Mouse (Mus musculus) embryonic fibroblast, embryonic 13.5 days (primary cell): Measurements from ENCODE around the gene Ssr1. TPM values are rescaled to one million over a fixed set of nuclear protein-coding genes. Genes with fewer than 3 reads are reported as not detected.

Experiments used
- H3K27ac ChIP-seq: 2 replicates; pipeline ENCODE4 v1.5.1; 2012; ENCODE audit warnings: low read length, control low read depth, inconsistent platforms; ENCODE audit not compliant: insufficient read depth
- H3K4me1 ChIP-seq: 2 replicates; pipeline ENCODE4 v1.6.1; 2011; ENCODE audit warnings: low read length; ENCODE audit not compliant: control insufficient read depth, insufficient read depth
- H3K4me3 ChIP-seq: 2 replicates; pipeline ENCODE4 v1.5.1; 2011; ENCODE audit warnings: mild to moderate bottlenecking, control low read depth, low read length; ENCODE audit not compliant: insufficient read depth
- CTCF ChIP-seq: IDR thresholded peaks from 2 replicates; pipeline ENCODE4 v1.5.1; 2011; ENCODE audit warnings: mild to moderate bottlenecking, control low read depth, low read length, moderate library complexity, borderline replicate concordance; ENCODE audit not compliant: insufficient read depth
- POLR2A ChIP-seq: IDR thresholded peaks from 2 replicates; pipeline ENCODE4 v1.6.1; 2011; ENCODE audit warnings: low read depth, mild to moderate bottlenecking, control low read depth, low read length, moderate library complexity
- polyA plus RNA-seq: library from polyadenylated mRNA; stranded (reverse); fragments of >200 nt; gene quantifications from 2 replicates; pipeline ENCODE4 v1.2.4, GENCODE M21; 2011; ENCODE audit warnings: low read depth; ENCODE audit not compliant: missing spikeins, insufficient read length

Gene Ssr1
- polyA plus RNA-seq, 1 experiment: 311 TPM

DNA sequence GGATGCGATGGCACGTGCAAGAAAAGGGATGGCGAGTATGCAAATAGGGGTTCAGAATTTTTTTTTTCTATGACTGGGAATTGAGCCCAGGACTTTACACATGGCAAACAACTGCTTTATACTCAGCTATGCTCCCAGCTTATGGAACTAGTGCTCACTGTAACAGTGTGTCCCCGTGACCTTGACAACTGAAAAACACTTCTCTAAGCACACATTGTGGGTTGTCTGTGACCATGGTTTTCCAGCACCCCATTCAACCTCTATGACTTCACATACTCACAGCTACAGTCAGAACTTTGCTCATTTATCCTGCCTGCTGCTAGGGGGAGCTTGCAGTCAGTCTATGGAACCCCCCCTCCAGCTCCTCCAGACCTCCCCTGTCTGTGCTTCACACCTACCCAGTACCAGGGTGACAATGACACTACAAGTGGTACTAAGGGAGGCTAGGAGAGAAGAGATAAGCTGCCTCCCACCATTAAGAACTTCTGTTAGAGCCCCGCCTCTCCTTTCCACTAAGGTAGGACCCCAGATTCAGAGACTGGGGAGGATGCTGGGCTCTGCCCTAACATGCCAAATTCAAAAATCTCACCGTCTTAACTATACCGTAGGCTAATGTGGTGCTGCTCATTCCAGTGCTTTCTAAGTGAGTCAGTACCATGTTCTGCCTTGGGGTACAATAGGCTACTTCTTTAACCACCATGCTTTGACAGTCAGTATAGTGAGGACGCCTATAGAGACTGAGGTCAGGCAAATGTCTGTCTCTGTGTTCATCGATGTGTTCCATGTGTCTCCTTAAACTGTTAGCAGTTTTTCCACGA, 70.2 kb downstream of the Ssr1 start:
- H3K27ac ChIP-seq: no peak overlapping the region
- no peaks in the 10 kb centered on the region for H3K4me1 ChIP-seq
- H3K4me3 ChIP-seq: no peak overlapping the region
- TF ChIP-seq CTCF (no peak), POLR2A (no peak)

DNA sequence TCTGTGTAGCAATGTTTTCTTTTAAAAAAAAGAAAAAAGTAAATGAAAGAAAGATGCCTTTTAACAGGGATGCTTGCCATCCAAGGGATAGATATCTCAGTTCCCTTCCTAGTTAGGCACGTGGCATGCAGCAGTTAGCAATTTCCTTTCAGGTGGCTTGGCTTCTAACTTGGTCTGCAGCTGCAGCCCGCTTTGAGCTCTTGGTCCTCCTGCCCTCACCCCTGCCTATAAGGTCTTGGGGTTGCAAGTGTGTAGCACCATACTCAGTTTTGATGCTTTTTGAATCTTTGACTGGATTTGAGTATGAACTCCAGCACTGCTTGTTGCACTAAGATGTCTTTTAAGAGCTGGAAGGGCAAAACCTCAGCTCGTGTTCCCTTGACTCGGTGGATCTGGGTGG, 70.9 kb downstream of the Ssr1 start:
- TF ChIP-seq POLR2A (no peak), CTCF (no peak)
- H3K27ac ChIP-seq: no peak overlapping the region
- H3K4me3 ChIP-seq: no peak overlapping the region
- H3K4me1 ChIP-seq: no peaks in the 10 kb centered on the region

DNA sequence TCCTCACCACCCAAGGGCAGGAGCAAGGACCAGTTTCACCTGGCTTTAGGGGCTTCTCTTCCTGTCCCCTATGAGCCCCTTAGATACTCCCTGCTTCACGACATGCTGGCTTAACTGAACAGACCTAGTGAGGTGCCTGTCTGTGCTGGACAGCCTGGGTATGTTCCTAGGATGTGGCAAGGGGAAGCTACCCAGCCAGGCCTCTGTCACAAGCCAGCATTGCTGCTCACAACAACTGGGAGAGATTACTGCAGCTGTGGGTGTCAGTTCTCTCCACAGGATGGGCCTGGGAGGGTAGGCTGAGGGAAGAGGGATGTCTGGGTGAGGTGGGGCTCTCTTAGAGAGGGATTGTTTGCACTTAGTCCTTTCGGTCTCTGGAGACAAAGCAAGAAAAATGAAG, 73.3 kb downstream of the Ssr1 start:
- no peaks in the 10 kb centered on the region for H3K4me1 ChIP-seq
- TF ChIP-seq POLR2A (no peak), CTCF (no peak)
- H3K4me3 ChIP-seq: no peak overlapping the region
- H3K27ac ChIP-seq: no peak overlapping the region

GRCm38 (mm10) chr13:37919711-37920277, 74.2 kb downstream of the Ssr1 start:
- TF ChIP-seq CTCF (no peak), POLR2A (no peak)
- H3K4me3 ChIP-seq: no peak overlapping the region
- H3K27ac ChIP-seq: no peak overlapping the region
- no peaks in the 10 kb centered on the region for H3K4me1 ChIP-seq

DNA sequence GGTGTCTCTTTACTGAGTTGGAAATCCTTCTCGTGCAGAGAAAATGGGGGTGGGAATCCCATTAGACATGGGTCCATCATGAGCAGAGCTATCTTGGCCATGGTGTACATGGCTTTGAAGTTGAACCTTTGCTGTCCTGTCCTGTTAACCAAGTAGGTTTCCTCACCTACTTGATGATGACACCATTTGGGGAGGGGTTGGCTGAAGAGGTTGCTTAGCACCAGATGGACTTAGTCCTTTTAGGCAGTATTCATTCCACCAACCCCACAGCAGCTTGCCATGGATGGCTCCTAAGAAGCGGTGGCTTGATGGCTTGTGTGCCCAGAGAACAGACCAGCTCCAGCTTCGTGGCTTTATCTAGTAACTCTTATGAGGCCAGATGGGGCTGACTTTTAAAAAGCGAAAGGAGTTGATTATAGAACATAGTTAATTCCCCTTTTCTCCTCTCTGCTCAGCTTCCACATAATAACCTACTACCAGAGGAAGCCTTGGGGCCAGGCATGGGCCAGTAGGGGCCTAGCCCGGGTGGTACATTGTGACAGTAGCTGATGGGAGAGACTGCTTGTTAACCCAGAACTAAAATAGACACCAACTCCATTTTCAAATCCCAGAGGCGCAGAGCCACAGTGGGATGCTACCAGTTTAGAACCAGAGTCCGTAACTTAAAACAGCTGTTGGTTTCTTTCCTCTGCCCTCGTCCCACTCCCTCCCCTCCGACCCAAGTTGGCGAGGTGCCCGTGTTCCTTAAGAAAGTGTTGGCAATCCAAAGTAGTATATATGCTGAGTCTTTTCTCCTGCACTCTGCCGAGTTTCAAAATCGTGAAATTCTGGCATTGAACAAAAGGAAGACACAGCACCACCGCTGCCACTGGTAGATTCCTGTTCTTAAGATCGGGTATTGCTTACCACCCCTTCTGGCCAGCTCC, 75.4 kb downstream of the Ssr1 start:
- H3K27ac ChIP-seq: no peak overlapping the region
- H3K4me1 ChIP-seq: no peaks in the 10 kb centered on the region
- no peak overlapping the region for H3K4me3 ChIP-seq
- TF ChIP-seq POLR2A (no peak), CTCF (no peak)

Other genes starting within 250 kb of the Ssr1 start
- 14.1 and 15.5 TPM in 2 replicates for gene Rreb1, start 215.8 kb downstream of the Ssr1 start, polyA plus RNA-seq
- 48.6 and 56.8 TPM in 2 replicates for gene Riok1, start 42.8 kb upstream of the Ssr1 start, polyA plus RNA-seq
- 1.1 and 1.4 TPM in 2 replicates for gene Cage1, start 42.9 kb upstream of the Ssr1 start, polyA plus RNA-seq
- 1.0 and 1.1 TPM in 2 replicates for gene Dsp, start 157.1 kb upstream of the Ssr1 start, polyA plus RNA-seq
- gene Snrnp48, start 210.7 kb upstream of the Ssr1 start, polyA plus RNA-seq: 29.8 and 31.8 TPM in 2 replicates